Mouse (Mus musculus): Measurements from ENCODE around the gene Fer. TPM values are rescaled to one million over a fixed set of nuclear protein-coding genes. Genes with fewer than 3 reads are reported as not detected.
A peak's percentile ranks its signal among the peaks of the same experiment; 100 is the strongest.

Fer gene
- total RNA-seq, 2 experiments from 2014 or later: 16.1 to 17.9 TPM

- DNase-seq: no peak
Observed at GRCm38 (mm10) chr17:64140063-64140850, 277.4 kb downstream of the Fer start.

GRCm38 (mm10) chr17:64141856-64142255, 279.0 kb downstream of the Fer start:
- peak; percentile 42 to 44 for DNase-seq

- DNase-seq: no peak
Observed at GRCm38 (mm10) chr17:64146409-64146808, 283.5 kb downstream of the Fer start.

- no peak for DNase-seq
Observed at GRCm38 (mm10) chr17:64150717-64151116, 287.9 kb downstream of the Fer start.

- DNase-seq: no peak
Observed at GRCm38 (mm10) chr17:64167731-64168130, 304.9 kb downstream of the Fer start.

GRCm38 (mm10) chr17:64170019-64170418, 307.2 kb downstream of the Fer start:
- no peak for DNase-seq

GRCm38 (mm10) chr17:64172474-64172873, 309.6 kb downstream of the Fer start:
- no peak for DNase-seq

- DNase-seq: no peak
Observed at GRCm38 (mm10) chr17:64180546-64180945, 317.7 kb downstream of the Fer start.

GRCm38 (mm10) chr17:64181291-64181690, 318.4 kb downstream of the Fer start:
- no peak for DNase-seq

- DNase-seq: no peak
Observed at GRCm38 (mm10) chr17:64182599-64182998, 319.7 kb downstream of the Fer start.

- DNase-seq: no peak
Observed at GRCm38 (mm10) chr17:64183196-64183595, 320.3 kb downstream of the Fer start.

Other genes starting within 250 kb of the Fer start
- under 1 TPM in 1 of 2 experiments, not detected in 1; 0.62 TPM for gene A930002H24Rik, start 729 bp downstream of the Fer start, total RNA-seq (2021)

Measured in heart, adult 18-20 months (tissue).